Mouse (Mus musculus) MEL (cell line): Measurements from ENCODE around the gene Mip. TPM values are rescaled to one million over a fixed set of nuclear protein-coding genes. Genes with fewer than 3 reads are reported as not detected.

Experiments
- DNase-seq: peaks from one replicate; pipeline ENCODE4 v3.0.0; 2011; ENCODE audit warnings: low read depth, low spot score
- H3K27ac ChIP-seq: 2 replicates; pipeline ENCODE4 v1.5.1; 2012; ENCODE audit warnings: low read depth, mild to moderate bottlenecking, control low read depth, low read length, moderate library complexity; ENCODE audit not compliant: control insufficient read depth
- H3K27me3 ChIP-seq, 2 experiments: fragments of 150-350 bp in 1 of 2; sonication (generic) in 1 of 2; 2 replicates each; pipeline ENCODE4 v1.6.1; 2012; ENCODE audit warnings: low read length in 2 of 2, mild to moderate bottlenecking in 2 of 2, improper control_type of control experiment in 1 of 2, moderate library complexity in 1 of 2; ENCODE audit not compliant: insufficient read depth in 2 of 2, control insufficient read depth in 1 of 2
- H3K36me3 ChIP-seq, 2 experiments: 2 replicates each; pipeline ENCODE4 v1.6.1; 2012 to 2014; ENCODE audit warnings: low read length in 2 of 2, improper control_type of control experiment in 1 of 2, inconsistent platforms in 1 of 2, mild to moderate bottlenecking in 1 of 2; ENCODE audit not compliant: insufficient read depth in 2 of 2, control insufficient read depth in 1 of 2
- H3K4me1 ChIP-seq, 2 experiments: fragments of 150-350 bp in 1 of 2; sonication (generic) in 1 of 2; 2 replicates each; pipeline ENCODE4 v1.6.1; 2012; ENCODE audit warnings: low read length in 2 of 2, improper control_type of control experiment in 1 of 2, mild to moderate bottlenecking in 1 of 2; ENCODE audit not compliant: insufficient read depth in 2 of 2, control insufficient read depth in 1 of 2
- H3K4me3 ChIP-seq, 2 experiments: fragments of 150-350 bp in 1 of 2; sonication (generic) in 1 of 2; 2 replicates each; pipeline ENCODE4 v1.5.1; 2012; ENCODE audit warnings: low read depth in 2 of 2, low read length in 2 of 2, mild to moderate bottlenecking in 2 of 2, moderate library complexity in 2 of 2, control low read depth in 1 of 2, improper control_type of control experiment in 1 of 2; ENCODE audit not compliant: control insufficient read depth in 1 of 2, insufficient read depth in 1 of 2
- H3K79me2 ChIP-seq: 2 replicates; pipeline ENCODE4 v1.6.1; 2012; ENCODE audit warnings: mild to moderate bottlenecking, low read length, moderate library complexity; ENCODE audit not compliant: control insufficient read depth, poor library complexity, insufficient read depth
- H3K9ac ChIP-seq: 2 replicates; pipeline ENCODE4 v1.6.1; 2012; ENCODE audit warnings: low read depth, mild to moderate bottlenecking, control low read depth, low read length, moderate library complexity; ENCODE audit not compliant: control insufficient read depth, poor library complexity, severe bottlenecking
- H3K9me3 ChIP-seq: fragments of 150-350 bp; sonication (generic); replicated peaks from 2 replicates; pipeline ENCODE4 v1.6.1; 2012; ENCODE audit warnings: mild to moderate bottlenecking, low read length, improper control_type of control experiment, moderate library complexity; ENCODE audit not compliant: insufficient read depth
- BHLHE40 ChIP-seq: IDR thresholded peaks from 2 replicates; pipeline ENCODE4 v1.6.1; 2012; ENCODE audit warnings: low read depth, mild to moderate bottlenecking, inconsistent platforms, low read length, improper control_type of control experiment, borderline replicate concordance
- CHD1 ChIP-seq: IDR thresholded peaks from 2 replicates; pipeline ENCODE4 v1.6.1; 2012; ENCODE audit warnings: low read depth, mild to moderate bottlenecking, inconsistent platforms, low read length, improper control_type of control experiment
- CHD2 ChIP-seq: IDR thresholded peaks from 2 replicates; pipeline ENCODE4 v1.6.1; 2011; ENCODE audit warnings: low read length, improper control_type of control experiment
- CTCF ChIP-seq, 3 experiments: IDR thresholded peaks in 2 of 3; conservative IDR thresholded peaks in 1 of 3; 2 replicates each; pipeline ENCODE4 v1.5.1; 2011 to 2012; ENCODE audit warnings: low read length in 3 of 3, low read depth in 2 of 3, mild to moderate bottlenecking in 2 of 3, improper control_type of control experiment in 1 of 3, inconsistent platforms in 1 of 3, mixed read lengths in 1 of 3, moderate library complexity in 1 of 3; ENCODE audit not compliant: control insufficient read depth in 1 of 3, insufficient read depth in 1 of 3, poor library complexity in 1 of 3, severe bottlenecking in 1 of 3
- E2F4 ChIP-seq: IDR thresholded peaks from 2 replicates; pipeline ENCODE4 v1.6.1; 2011; ENCODE audit warnings: low read depth, low read length, improper control_type of control experiment, borderline replicate concordance
- EP300 ChIP-seq, 2 experiments: IDR thresholded peaks; 2 replicates each; pipeline ENCODE4 v1.6.1; 2011; ENCODE audit warnings: improper control_type of control experiment in 2 of 2, low read length in 2 of 2, low read depth in 1 of 2, mild to moderate bottlenecking in 1 of 2
- ETS1 ChIP-seq: IDR thresholded peaks from 2 replicates; pipeline ENCODE4 v1.6.1; 2012; ENCODE audit warnings: low read depth, mild to moderate bottlenecking, inconsistent platforms, low read length, improper control_type of control experiment, moderate library complexity
- GATA1 ChIP-seq: IDR thresholded peaks from 2 replicates; pipeline ENCODE4 v1.6.1; 2011; ENCODE audit warnings: low read depth, low read length, improper control_type of control experiment
- MAX ChIP-seq: IDR thresholded peaks from 2 replicates; pipeline ENCODE4 v1.6.1; 2011; ENCODE audit warnings: low read length, improper control_type of control experiment
- MAZ ChIP-seq: IDR thresholded peaks from 2 replicates; pipeline ENCODE4 v1.6.1; 2012; ENCODE audit warnings: low read depth, mild to moderate bottlenecking, inconsistent platforms, low read length, improper control_type of control experiment
- MEF2A ChIP-seq: IDR thresholded peaks from 2 replicates; pipeline ENCODE4 v1.6.1; 2014; ENCODE audit warnings: low read depth, mild to moderate bottlenecking, inconsistent platforms, low read length, improper control_type of control experiment; ENCODE audit not compliant: poor library complexity, insufficient replicate concordance, severe bottlenecking; ENCODE audit errors: extremely low read depth
- MXI1 ChIP-seq: IDR thresholded peaks from 2 replicates; pipeline ENCODE4 v1.6.1; 2011; ENCODE audit warnings: mild to moderate bottlenecking, low read depth, low read length, improper control_type of control experiment
- MYB ChIP-seq: IDR thresholded peaks from 2 replicates; pipeline ENCODE4 v1.6.1; 2011; ENCODE audit warnings: mild to moderate bottlenecking, low read depth, low read length, improper control_type of control experiment
- POLR2A ChIP-seq, 2 experiments: IDR thresholded peaks; 2 replicates each; pipeline ENCODE4 v1.6.1; 2011 to 2012; ENCODE audit warnings: low read length in 2 of 2, mild to moderate bottlenecking in 2 of 2, control low read depth in 1 of 2, improper control_type of control experiment in 1 of 2, low read depth in 1 of 2, moderate library complexity in 1 of 2; ENCODE audit not compliant: control insufficient read depth in 1 of 2, insufficient read depth in 1 of 2, poor library complexity in 1 of 2
- RCOR1 ChIP-seq: IDR thresholded peaks from 2 replicates; pipeline ENCODE4 v1.6.1; 2012; ENCODE audit warnings: low read depth, mild to moderate bottlenecking, inconsistent platforms, low read length, improper control_type of control experiment
- TAL1 ChIP-seq: IDR thresholded peaks from 2 replicates; pipeline ENCODE4 v1.6.1; 2012; ENCODE audit warnings: mild to moderate bottlenecking, inconsistent platforms, low read length, moderate library complexity, mixed read lengths
- TBP ChIP-seq: IDR thresholded peaks from 2 replicates; pipeline ENCODE4 v1.8.0; 2011; ENCODE audit warnings: low read depth, low read length, improper control_type of control experiment
- UBTF ChIP-seq: IDR thresholded peaks from 2 replicates; pipeline ENCODE4 v1.6.1; 2012; ENCODE audit warnings: low read depth, mild to moderate bottlenecking, inconsistent platforms, low read length, improper control_type of control experiment, moderate library complexity, borderline replicate concordance; ENCODE audit not compliant: insufficient read depth
- ZMIZ1 ChIP-seq: IDR thresholded peaks from 2 replicates; pipeline ENCODE4 v1.6.1; 2012; ENCODE audit warnings: low read depth, mild to moderate bottlenecking, inconsistent platforms, low read length, improper control_type of control experiment, moderate library complexity
- polyA plus RNA-seq, 2 experiments: library from polyadenylated mRNA; stranded (reverse) in 1 of 2; unstranded in 1 of 2; fragments of >175 nt in 1 of 2; fragments of >200 nt in 1 of 2; gene quantifications; 2 replicates each; pipeline versions ENCODE4 v1.2.1 to v1.2.4; 2012; ENCODE audit warnings: low replicate concordance in 2 of 2, low read depth in 1 of 2; ENCODE audit not compliant: insufficient read length in 2 of 2, insufficient read depth in 1 of 2, missing spikeins in 1 of 2
- total RNA-seq: library from RNA; depleted of rRNA; stranded (reverse); fragments of 300-350 nt; gene quantifications from 2 replicates; pipeline ENCODE4 v1.2.3, GENCODE M21; 2012

The Mip gene
- total and polyA plus RNA-seq, 3 experiments, result 0.04 TPM; not detected in 2

DNA sequence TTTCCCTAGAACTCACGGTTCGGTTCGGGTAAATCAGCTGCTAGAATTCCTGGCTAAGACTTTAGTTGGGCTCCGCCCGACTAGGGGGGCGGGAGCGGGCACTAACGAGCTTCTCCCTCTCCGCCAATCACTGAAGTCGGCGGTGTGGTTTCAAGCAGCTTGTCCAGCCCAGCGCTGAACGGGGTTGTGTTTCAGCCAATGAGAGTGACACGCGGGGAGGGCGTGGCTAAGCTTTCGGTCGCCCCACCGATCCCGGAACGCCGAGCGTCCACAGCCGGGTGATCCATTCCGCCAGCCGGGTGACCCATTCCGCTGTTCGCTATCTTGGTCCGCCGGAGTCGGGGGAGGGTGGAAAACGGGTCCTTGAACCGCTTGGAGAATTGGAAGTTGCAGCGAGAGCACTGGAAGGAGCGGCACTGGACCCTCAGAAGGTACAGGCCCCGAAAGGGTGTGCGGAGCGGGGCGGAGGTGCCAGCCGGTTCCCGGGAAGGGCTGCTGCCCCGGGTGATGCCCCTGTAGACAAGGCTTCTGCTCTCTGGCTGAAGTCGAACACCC is 44.7 kb downstream of the Mip start, which contains the start of gene Stat2 (continued):
- 0 out of 2 replicates have a peak, but pooled peaks have one; percentile 3 for TF ChIP-seq RCOR1
- 0 out of 2 replicates have a peak, but pooled peaks have one; percentile 41 for TF ChIP-seq MAZ
- no peak for TF ChIP-seq ETS1
- TF ChIP-seq TAL1, result no peak
- no peak for TF ChIP-seq CHD2
- peak in 1 of 2 experiments; percentile 89; a peak in 2 of 4 replicates for TF ChIP-seq POLR2A (IDR thresholded peaks at IDR 0.05; ENCODE audit: control insufficient read depth in 1 of 2, insufficient read depth in 1 of 2, low read depth in 1 of 2, low read length in 2 of 2, poor library complexity in 1 of 2)
- peak; percentile 76 for TF ChIP-seq ZMIZ1
- TF ChIP-seq GATA1, result no peak
- TF ChIP-seq MEF2A, result no peak
- TF ChIP-seq MAX, result no peak
- no peak for TF ChIP-seq MYB
- TF ChIP-seq UBTF, result peak; percentile 93; the same call in 1 of the 2 replicates
- TF ChIP-seq TBP, result peak; percentile 44; the same call in 1 of the 2 replicates
- peak; percentile 52; the same call in 1 of the 2 replicates for TF ChIP-seq MXI1
- TF ChIP-seq EP300 (IDR thresholded peaks at IDR 0.05; ENCODE audit: low read depth in 1 of 2, low read length in 2 of 2), result no peak
- no peak for TF ChIP-seq BHLHE40
- TF ChIP-seq CHD1, result 0 out of 2 replicates have a peak, but pooled peaks have one; percentile 60
- no peak for TF ChIP-seq E2F4

GRCm38 (mm10) chr10:128270866-128271265 is 45.2 kb downstream of the Mip start:
- Histone ChIP-seq H3K27ac (no peak overlapping the region), H3K4me1 (peaks cover 0 to 4% of the 10 kb centered on the region in 2 experiments; a peak in 2 of 4 replicates), H3K79me2 (no peaks in the 10 kb centered on the region; the same call in 1 of the 2 replicates), H3K27me3 (no peaks in the 10 kb centered on the region), H3K9ac (peak overlapping the region; percentile 67), H3K36me3 (no peaks in the 10 kb centered on the region; a peak in 2 of 4 replicates), H3K4me3 (peak overlapping the region; percentile 64 to 92), H3K9me3 (no peaks in the 10 kb centered on the region)
- DNase-seq, result peak; percentile 70
- peak in 1 of 3 experiments; percentile 25; a peak in 2 of 6 replicates for TF ChIP-seq CTCF (IDR thresholded peaks at IDR 0.05 in 2 of 3, conservative IDR thresholded peaks at IDR 0.05 in 1 of 3; ENCODE audit: control insufficient read depth in 1 of 3, insufficient read depth in 1 of 3, low read depth in 2 of 3, low read length in 3 of 3, poor library complexity in 1 of 3, severe bottlenecking in 1 of 3)
- no peak for TF ChIP-seq MEF2A
- TF ChIP-seq, all 39 proteins: peak for 1
